Mouse (Mus musculus) G1E (cell line): ENCODE measurements around the gene Itgal.

Experiments used
- CTCF ChIP-seq: IDR thresholded peaks from 2 replicates; pipeline ENCODE4 v1.5.1; 2012; ENCODE audit warnings: low read depth, low read length, inconsistent platforms, mixed read lengths
- POLR2AphosphoS5 ChIP-seq: IDR thresholded peaks from 2 replicates; pipeline ENCODE4 v1.6.1; 2012; ENCODE audit warnings: low read depth, low read length, inconsistent platforms; ENCODE audit not compliant: insufficient replicate concordance

DNA sequence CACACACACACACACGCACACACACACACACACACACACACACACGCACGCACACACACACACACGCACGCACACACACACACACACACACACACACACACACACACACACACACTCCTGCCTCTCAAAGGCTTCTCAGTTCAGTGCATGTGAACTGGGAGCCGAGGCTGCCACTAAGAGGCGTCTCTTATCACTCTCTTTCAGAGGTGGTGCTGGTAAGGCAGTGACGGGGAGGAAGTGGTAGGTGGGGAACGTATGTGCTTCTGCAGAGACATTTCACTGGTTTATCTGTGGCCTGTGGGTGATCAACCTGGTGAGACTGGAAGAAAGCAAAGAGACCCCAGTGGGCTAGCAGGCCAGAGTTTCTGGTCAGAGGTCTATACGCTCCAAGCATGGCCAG lies 10.9 kb upstream of the Itgal start:
- TF ChIP-seq CTCF (no peak), POLR2AphosphoS5 (no peak)
